Mouse (Mus musculus): ENCODE measurements around the gene Itsn2. TPM values are rescaled to one million over a fixed set of nuclear protein-coding genes. Genes with fewer than 3 reads are reported as not detected.

Gene Itsn2
- total RNA-seq, 2 experiments from 2014 or later = 88.6 to 101 TPM

- H3K4me3 ChIP-seq = no peak overlapping the region
- TF ChIP-seq CTCF (conservative IDR thresholded peaks at IDR 0.05) = no peak
- no peak for DNase-seq (ENCODE audit: low spot score in 2 of 2)
- H3K27ac ChIP-seq = no peak overlapping the region
Measured at GRCm38 (mm10) chr12:4706175-4706574, 113.7 kb downstream of the Itsn2 start.

GRCm38 (mm10) chr12:4706901-4707300 is 114.5 kb downstream of the Itsn2 start:
- no peak overlapping the region for H3K4me3 ChIP-seq

GRCm38 (mm10) chr12:4707488-4708017 is 115.1 kb downstream of the Itsn2 start:
- Histone ChIP-seq H3K4me3 (no peak overlapping the region), H3K27ac (no peak overlapping the region)
- no peak for TF ChIP-seq CTCF (conservative IDR thresholded peaks at IDR 0.05)
- no peak for DNase-seq (ENCODE audit: low spot score in 2 of 2)

More at GRCm38 (mm10) chr12:4706901-4707300, 114.5 kb downstream of the Itsn2 start:
- TF ChIP-seq CTCF (conservative IDR thresholded peaks at IDR 0.05) = no peak
- no peak for DNase-seq (ENCODE audit: low spot score in 2 of 2)
- no peak overlapping the region for H3K27ac ChIP-seq

- no peak for TF ChIP-seq CTCF (conservative IDR thresholded peaks at IDR 0.05)
Measured at GRCm38 (mm10) chr12:4708296-4708695, 115.9 kb downstream of the Itsn2 start.

GRCm38 (mm10) chr12:4708881-4709604 is 116.6 kb downstream of the Itsn2 start:
- DNase-seq (ENCODE audit: low spot score in 2 of 2) = no peak
- no peak for TF ChIP-seq CTCF (conservative IDR thresholded peaks at IDR 0.05)
- Histone ChIP-seq H3K4me3 (no peak overlapping the region), H3K27ac (no peak overlapping the region)

More at GRCm38 (mm10) chr12:4708296-4708695, 115.9 kb downstream of the Itsn2 start:
- no peak overlapping the region for H3K4me3 ChIP-seq
- DNase-seq (ENCODE audit: low spot score in 2 of 2) = no peak
- no peak overlapping the region for H3K27ac ChIP-seq

GRCm38 (mm10) chr12:4709926-4710325 is 117.5 kb downstream of the Itsn2 start:
- no peak for DNase-seq (ENCODE audit: low spot score in 2 of 2)
- no peak overlapping the region for H3K27ac ChIP-seq
- H3K4me3 ChIP-seq = no peak overlapping the region
- TF ChIP-seq CTCF (conservative IDR thresholded peaks at IDR 0.05) = no peak

- Histone ChIP-seq H3K27ac (no peak overlapping the region), H3K4me3 (no peak overlapping the region)
- TF ChIP-seq CTCF (conservative IDR thresholded peaks at IDR 0.05) = no peak
- DNase-seq (ENCODE audit: low spot score in 2 of 2) = no peak
Measured at GRCm38 (mm10) chr12:4713361-4713760, 120.9 kb downstream of the Itsn2 start.

- Histone ChIP-seq H3K27ac (no peak overlapping the region), H3K4me3 (no peak overlapping the region)
- no peak for DNase-seq (ENCODE audit: low spot score in 2 of 2)
- TF ChIP-seq CTCF (conservative IDR thresholded peaks at IDR 0.05) = no peak
Measured at GRCm38 (mm10) chr12:4715606-4716005, 123.2 kb downstream of the Itsn2 start.

GRCm38 (mm10) chr12:4717417-4717816 is 125.0 kb downstream of the Itsn2 start:
- no peak for TF ChIP-seq CTCF (conservative IDR thresholded peaks at IDR 0.05)

GRCm38 (mm10) chr12:4719066-4719761 is 126.8 kb downstream of the Itsn2 start:
- Histone ChIP-seq H3K4me3 (no peak overlapping the region), H3K27ac (no peak overlapping the region)
- TF ChIP-seq CTCF (conservative IDR thresholded peaks at IDR 0.05) = no peak
- no peak for DNase-seq (ENCODE audit: low spot score in 2 of 2)

More at GRCm38 (mm10) chr12:4717417-4717816, 125.0 kb downstream of the Itsn2 start:
- no peak overlapping the region for H3K27ac ChIP-seq
- DNase-seq (ENCODE audit: low spot score in 2 of 2) = no peak
- H3K4me3 ChIP-seq = no peak overlapping the region

GRCm38 (mm10) chr12:4719762-4720754 is 127.6 kb downstream of the Itsn2 start:
- DNase-seq (ENCODE audit: low spot score in 2 of 2) = no peak
- H3K27ac ChIP-seq = no peak overlapping the region
- TF ChIP-seq CTCF (conservative IDR thresholded peaks at IDR 0.05) = peak; percentile 43

GRCm38 (mm10) chr12:4729165-4729564 is 136.7 kb downstream of the Itsn2 start:
- no peak for DNase-seq (ENCODE audit: low spot score in 2 of 2)
- Histone ChIP-seq H3K27ac (no peak overlapping the region), H3K4me3 (no peak overlapping the region)
- TF ChIP-seq CTCF (conservative IDR thresholded peaks at IDR 0.05) = peak; percentile 41

More at GRCm38 (mm10) chr12:4719762-4720754, 127.6 kb downstream of the Itsn2 start:
- no peak overlapping the region for H3K4me3 ChIP-seq

Data from layer of hippocampus, adult 2 months (tissue).